Comparison of ENCODE assay signal across 22 mouse cellular contexts in the genomic region with DNA sequence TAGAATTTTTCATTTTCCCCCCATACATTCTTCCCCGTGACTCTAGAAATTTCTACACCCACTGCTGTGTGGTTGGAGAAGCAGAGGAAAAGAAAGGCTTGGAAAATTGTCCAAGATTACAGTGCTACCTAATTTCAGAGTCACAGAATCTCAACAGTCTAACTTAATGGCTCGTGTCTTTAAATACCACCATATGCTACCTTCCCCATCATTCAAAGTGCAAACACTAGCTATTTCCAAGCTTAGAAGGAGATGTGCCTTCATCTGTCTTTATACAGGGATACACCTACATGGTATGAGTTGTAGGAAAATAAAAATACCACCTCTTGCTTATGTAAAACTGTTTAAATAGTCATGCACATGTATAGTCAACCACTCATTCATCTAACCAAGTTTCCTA. TPM values are rescaled to one million over a fixed set of nuclear protein-coding genes. Genes with fewer than 3 reads are reported as not detected.
"Had no signal": no experiment of that assay in that cellular context is flagged by ENCODE, and none has a peak within 500 bp of the region (broad histone marks: within the 10 kb centered on the region; RNA-seq: fewer than 3 reads in every experiment).

No protein-coding gene starts in this region.

- DNase-seq: kidney, adult 11 months; kidney, adult 8-10 months; kidney, postnatal 10 days; kidney, postnatal 36 days; layer of hippocampus, postnatal 36 days; liver; lung, adult 18-20 months; lung, postnatal 10 days; lung, postnatal 36 days; retina, postnatal 1 day; spleen, adult 18-20 months; thymus, adult 2 months; thymus, postnatal 14 days; thymus, postnatal 4 days had no signal

RNA-seq across cellular contexts. Expression of gene Lrtm1, which starts 38.8 kb away (rescaled TPM):
- total RNA-seq: layer of hippocampus, adult 8-10 months; layer of hippocampus, postnatal 10 days; layer of hippocampus, postnatal 36 days; monocyte, adult 5-6 weeks; neutrophil, adult 5-6 weeks had no signal
- polyA plus RNA-seq: intestine, embryonic 15.5 days; limb, embryonic 10.5 days; liver, embryonic 12.5 days; lung, embryonic 15.5 days had no signal
